Mouse (Mus musculus) urinary bladder, adult 2 months (tissue): ENCODE measurements around the gene Mpz. TPM values are rescaled to one million over a fixed set of nuclear protein-coding genes. Genes with fewer than 3 reads are reported as not detected.

ENCODE experiments used
- polyA plus RNA-seq: library from polyadenylated mRNA; depleted of rRNA; stranded (reverse); fragments of >200 nt; gene quantifications from 2 replicates; pipeline ENCODE4 v1.2.3, GENCODE M21; 2012; rRNA removed

Gene Mpz
- polyA plus RNA-seq, 1 experiment: 28.5 TPM

Other genes with a start within 250 kb of the Mpz start
- gene Fcrlb, start 237.8 kb upstream of the Mpz start, polyA plus RNA-seq: 0.07 and 0.23 TPM in 2 replicates
- 0.50 and 0.78 TPM in 2 replicates for gene Fcrla, start 223.1 kb upstream of the Mpz start, polyA plus RNA-seq
- 28.5 and 36.1 TPM in 2 replicates for gene Fcgr2b, start 174.2 kb upstream of the Mpz start, polyA plus RNA-seq
- gene Fcgr4, start 131.8 kb upstream of the Mpz start, polyA plus RNA-seq: 2.7 and 5.9 TPM in 2 replicates
- 30.3 and 31.5 TPM in 2 replicates for gene Fcgr3, start 85.8 kb upstream of the Mpz start, polyA plus RNA-seq
- gene Cfap126, start 36.8 kb upstream of the Mpz start, polyA plus RNA-seq: 11.3 and 12.6 TPM in 2 replicates
- gene Sdhc, start 108 bp upstream of the Mpz start, polyA plus RNA-seq: 286 and 310 TPM in 2 replicates
- gene Pcp4l1, start 45.6 kb downstream of the Mpz start, polyA plus RNA-seq: 317 and 416 TPM in 2 replicates
- 0.04 TPM in 1 of 2 replicates, not detected in the other for gene Nr1i3, start 63.3 kb downstream of the Mpz start, polyA plus RNA-seq
- gene Tomm40l, start 71.8 kb downstream of the Mpz start, polyA plus RNA-seq: 35.0 and 39.6 TPM in 2 replicates
- 1.0 and 1.8 TPM in 2 replicates for gene Apoa2, start 74.3 kb downstream of the Mpz start, polyA plus RNA-seq
- gene Fcer1g, start 83.7 kb downstream of the Mpz start, polyA plus RNA-seq: 64.8 and 72.7 TPM in 2 replicates
- 0.43 and 0.46 TPM in 2 replicates for gene Adamts4, start 99.7 kb downstream of the Mpz start, polyA plus RNA-seq
- 110 and 141 TPM in 2 replicates for gene Ndufs2, start 100.7 kb downstream of the Mpz start, polyA plus RNA-seq
- 71.4 and 74.6 TPM in 2 replicates for gene B4galt3, start 119.6 kb downstream of the Mpz start, polyA plus RNA-seq
- gene Ppox, start 130.5 kb downstream of the Mpz start, polyA plus RNA-seq: 91.3 and 136 TPM in 2 replicates
- 44.7 and 48.4 TPM in 2 replicates for gene Usp21, start 137.3 kb downstream of the Mpz start, polyA plus RNA-seq
- gene Ufc1, start 144.3 kb downstream of the Mpz start, polyA plus RNA-seq: 78.1 and 81.2 TPM in 2 replicates
- gene Dedd, start 178.4 kb downstream of the Mpz start, polyA plus RNA-seq: 50.0 and 53.0 TPM in 2 replicates
- gene Nit1, start 194.9 kb downstream of the Mpz start, polyA plus RNA-seq: 63.1 and 70.2 TPM in 2 replicates
- 47.8 and 66.6 TPM in 2 replicates for gene Pfdn2, start 195.0 kb downstream of the Mpz start, polyA plus RNA-seq
- gene Klhdc9, start 210.1 kb downstream of the Mpz start, polyA plus RNA-seq: 2.3 and 2.8 TPM in 2 replicates
- 35.1 and 39.2 TPM in 2 replicates for gene Nectin4, start 219.4 kb downstream of the Mpz start, polyA plus RNA-seq
- 4.2 and 5.0 TPM in 2 replicates for gene Arhgap30, start 238.2 kb downstream of the Mpz start, polyA plus RNA-seq